Mouse (Mus musculus): ENCODE measurements at regions not wholly inside any gene's neighbourhood (a gene's known extent, or its start where the extent isn't known, plus 50 kb on each side); places are given as distances from the start of the nearest gene placed in this dataset.
A peak's percentile ranks its signal among the peaks of the same experiment; 100 is the strongest.

GRCm38 (mm10) chr4:56262589-56262988 lies 477.3 kb upstream of the Gm26657 start:
- DNase-seq = no peak

- DNase-seq = no peak
Observed at GRCm38 (mm10) chr4:56261992-56262391, 477.9 kb upstream of the Gm26657 start.

GRCm38 (mm10) chr4:56252375-56252774 lies 487.5 kb upstream of the Gm26657 start:
- no peak for DNase-seq

GRCm38 (mm10) chr4:56251766-56252165 lies 488.1 kb upstream of the Gm26657 start:
- DNase-seq = no peak

GRCm38 (mm10) chr4:56250611-56251010 lies 489.3 kb upstream of the Gm26657 start:
- DNase-seq = no peak

GRCm38 (mm10) chr4:56243863-56244262 lies 496.0 kb upstream of the Gm26657 start:
- no peak for DNase-seq

GRCm38 (mm10) chr4:56238496-56239488 lies 501.1 kb upstream of the Gm26657 start:
- DNase-seq = no peak

GRCm38 (mm10) chr4:56231414-56231813 lies 508.5 kb upstream of the Gm26657 start:
- DNase-seq = no peak

GRCm38 (mm10) chr4:56230451-56230850 lies 509.4 kb upstream of the Gm26657 start:
- DNase-seq = no peak

- DNase-seq = no peak
Observed at GRCm38 (mm10) chr4:56226493-56226892, 513.4 kb upstream of the Gm26657 start.

- no peak for DNase-seq
Observed at GRCm38 (mm10) chr4:56224542-56224941, 515.3 kb upstream of the Gm26657 start.

GRCm38 (mm10) chr4:56222023-56222776 lies 517.7 kb upstream of the Gm26657 start:
- peak; percentile 20 to 23 for DNase-seq

GRCm38 (mm10) chr4:56220531-56220930 lies 519.3 kb upstream of the Gm26657 start:
- no peak for DNase-seq

GRCm38 (mm10) chr4:56209499-56209898 lies 530.4 kb upstream of the Gm26657 start:
- DNase-seq = no peak

- DNase-seq = no peak
Observed at GRCm38 (mm10) chr4:56207726-56208125, 532.1 kb upstream of the Gm26657 start.

GRCm38 (mm10) chr4:56205069-56205468 lies 534.8 kb upstream of the Gm26657 start:
- no peak for DNase-seq

GRCm38 (mm10) chr4:56193365-56193764 lies 546.5 kb upstream of the Gm26657 start:
- no peak for DNase-seq

- no peak for DNase-seq
Observed at GRCm38 (mm10) chr4:56192516-56192915, 547.4 kb upstream of the Gm26657 start.

- no peak for DNase-seq
Observed at GRCm38 (mm10) chr4:56179566-56179965, 560.3 kb upstream of the Gm26657 start.

GRCm38 (mm10) chr4:56178844-56179481 lies 560.9 kb upstream of the Gm26657 start:
- DNase-seq = no peak

GRCm38 (mm10) chr4:56161257-56161594 lies 578.6 kb upstream of the Gm26657 start:
- no peak for DNase-seq

- no peak for DNase-seq
Observed at GRCm38 (mm10) chr4:56160551-56161256, 579.2 kb upstream of the Gm26657 start.
